Mouse (Mus musculus): ENCODE measurements around the gene Htra1. TPM values are rescaled to one million over a fixed set of nuclear protein-coding genes. Genes with fewer than 3 reads are reported as not detected.
A peak's percentile ranks its signal among the peaks of the same experiment; 100 is the strongest.

Gene Htra1
- total and polyA plus RNA-seq, 3 experiments = not detected

DNA sequence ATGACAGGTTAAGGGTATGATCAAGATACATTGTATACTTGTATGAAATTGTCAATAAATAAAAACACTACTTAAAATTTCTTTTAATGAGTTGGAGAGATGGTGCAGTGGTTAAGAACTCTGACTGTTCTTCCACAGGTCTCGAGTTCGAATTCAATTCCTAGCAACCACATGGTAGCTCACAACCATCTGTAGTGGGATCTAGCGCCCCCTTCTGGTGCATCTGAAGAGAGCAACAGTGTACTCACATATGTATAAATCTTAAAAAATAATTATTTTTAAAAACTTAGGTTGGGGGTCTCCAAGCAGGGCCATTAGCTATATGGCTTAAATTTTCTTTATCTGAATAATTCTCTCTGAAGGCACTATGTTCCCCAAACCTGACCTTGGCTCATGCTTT lies 5.5 kb upstream of the Htra1 start:
- Histone ChIP-seq H3K36me3 (ENCODE audit: control insufficient read depth in 1 of 2, insufficient read depth in 2 of 2, low read length in 2 of 2) (no peaks in the 10 kb centered on the region), H3K9ac (ENCODE audit: control insufficient read depth, low read depth, low read length, poor library complexity, severe bottlenecking) (no peak overlapping the region), H3K27ac (ENCODE audit: control insufficient read depth, low read depth, low read length) (no peak overlapping the region), H3K4me3 (ENCODE audit: control insufficient read depth in 1 of 2, insufficient read depth in 1 of 2, low read depth in 2 of 2, low read length in 2 of 2) (no peak overlapping the region), H3K79me2 (ENCODE audit: control insufficient read depth, insufficient read depth, low read length, poor library complexity) (no peaks in the 10 kb centered on the region), H3K4me1 (ENCODE audit: control insufficient read depth in 1 of 2, insufficient read depth in 2 of 2, low read length in 2 of 2) (no peaks in the 10 kb centered on the region), H3K27me3 (ENCODE audit: control insufficient read depth in 1 of 2, insufficient read depth in 2 of 2, low read length in 2 of 2) (no peaks in the 10 kb centered on the region), H3K9me3 (replicated peaks; ENCODE audit: insufficient read depth, low read length) (no peaks in the 10 kb centered on the region)
- DNase-seq (ENCODE audit: low read depth, low spot score) = no peak
- TF ChIP-seq POLR2AphosphoS5 (IDR thresholded peaks at IDR 0.05; ENCODE audit: borderline replicate concordance, low read depth, low read length) (no peak), KAT2A (conservative IDR thresholded peaks at IDR 0.05; ENCODE audit: low read depth, low read length) (no peak), ZMIZ1 (IDR thresholded peaks at IDR 0.05; ENCODE audit: low read depth, low read length) (no peak), CTCF (IDR thresholded peaks at IDR 0.05 in 2 of 3, conservative IDR thresholded peaks at IDR 0.05 in 1 of 3; ENCODE audit: control insufficient read depth in 1 of 3, insufficient read depth in 1 of 3, low read depth in 2 of 3, low read length in 3 of 3, poor library complexity in 1 of 3, severe bottlenecking in 1 of 3) (peak; percentile 35 to 47 (median 36); a peak in 5 of 6 replicates), RAD21 (IDR thresholded peaks at IDR 0.05; ENCODE audit: low read depth, low read length) (peak; percentile 31), NRF1 (IDR thresholded peaks at IDR 0.05; ENCODE audit: insufficient read depth, low read depth, low read length, poor library complexity, severe bottlenecking) (no peak), SMC3 (IDR thresholded peaks at IDR 0.05; ENCODE audit: low read depth, low read length) (peak; percentile 40), EP300 (IDR thresholded peaks at IDR 0.05; ENCODE audit: low read depth in 1 of 2, low read length in 2 of 2) (no peak), TCF12 (IDR thresholded peaks at IDR 0.05; ENCODE audit: low read depth, low read length) (no peak), NELFE (IDR thresholded peaks at IDR 0.05; ENCODE audit: low read depth, low read length) (no peak), MAZ (IDR thresholded peaks at IDR 0.05; ENCODE audit: low read depth, low read length) (no peak), MAX (IDR thresholded peaks at IDR 0.05; ENCODE audit: low read length) (no peak), E2F4 (IDR thresholded peaks at IDR 0.05; ENCODE audit: borderline replicate concordance, low read depth, low read length) (no peak), MYB (IDR thresholded peaks at IDR 0.05; ENCODE audit: low read depth, low read length) (no peak), TAL1 (IDR thresholded peaks at IDR 0.05; ENCODE audit: low read length) (no peak), RCOR1 (IDR thresholded peaks at IDR 0.05; ENCODE audit: low read depth, low read length) (no peak), GATA1 (IDR thresholded peaks at IDR 0.05; ENCODE audit: low read depth, low read length) (no peak), ZC3H11A (IDR thresholded peaks at IDR 0.05; ENCODE audit: low read depth, low read length) (0 out of 2 replicates have a peak, but pooled peaks have one; percentile 10), JUND (IDR thresholded peaks at IDR 0.05; ENCODE audit: low read depth, low read length) (no peak)

DNA sequence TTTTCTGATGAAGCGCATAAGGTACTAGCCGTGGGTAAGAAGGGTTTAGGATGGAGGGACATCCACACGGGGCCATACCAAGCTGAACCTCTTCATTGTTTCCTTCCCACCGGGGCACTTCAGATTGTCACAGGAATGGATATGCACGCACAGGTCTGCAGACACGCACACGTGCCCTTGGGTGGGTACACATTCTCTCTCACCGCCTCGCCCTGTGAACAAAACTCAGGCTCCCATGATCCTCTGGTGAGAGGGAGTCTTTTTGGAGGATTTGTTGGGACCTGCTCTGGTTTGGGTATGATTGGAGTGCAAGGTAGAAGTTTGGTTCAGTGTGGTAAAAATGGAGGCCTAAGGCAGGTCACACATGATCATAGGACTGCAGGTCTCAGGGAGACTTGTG lies 3.0 kb upstream of the Htra1 start:
- TF ChIP-seq E2F4 (IDR thresholded peaks at IDR 0.05; ENCODE audit: borderline replicate concordance, low read depth, low read length) (no peak), MAZ (IDR thresholded peaks at IDR 0.05; ENCODE audit: low read depth, low read length) (no peak), POLR2A (IDR thresholded peaks at IDR 0.05; ENCODE audit: control insufficient read depth in 1 of 2, insufficient read depth in 1 of 2, low read depth in 1 of 2, low read length in 2 of 2, poor library complexity in 1 of 2) (no peak), TCF12 (IDR thresholded peaks at IDR 0.05; ENCODE audit: low read depth, low read length) (no peak), MAX (IDR thresholded peaks at IDR 0.05; ENCODE audit: low read length) (no peak), TBP (IDR thresholded peaks at IDR 0.05; ENCODE audit: low read depth, low read length) (no peak), USF1 (IDR thresholded peaks at IDR 0.05; ENCODE audit: low read depth, low read length) (no peak), TAL1 (IDR thresholded peaks at IDR 0.05; ENCODE audit: low read length) (no peak), GATA1 (IDR thresholded peaks at IDR 0.05; ENCODE audit: low read depth, low read length) (no peak), BHLHE40 (IDR thresholded peaks at IDR 0.05; ENCODE audit: borderline replicate concordance, low read depth, low read length) (no peak), HCFC1 (IDR thresholded peaks at IDR 0.05; ENCODE audit: low read depth, low read length) (no peak), MEF2A (IDR thresholded peaks at IDR 0.05; ENCODE audit: extremely low read depth, insufficient replicate concordance, low read depth, low read length, poor library complexity, severe bottlenecking) (no peak), RCOR1 (IDR thresholded peaks at IDR 0.05; ENCODE audit: low read depth, low read length) (no peak), MYC (IDR thresholded peaks at IDR 0.05; ENCODE audit: low read depth, low read length) (no peak), NRF1 (IDR thresholded peaks at IDR 0.05; ENCODE audit: insufficient read depth, low read depth, low read length, poor library complexity, severe bottlenecking) (no peak)
- H3K27ac ChIP-seq (ENCODE audit: control insufficient read depth, low read depth, low read length) = no peak overlapping the region

More for the DNA sequence above, 3.0 kb upstream of the Htra1 start:
- Histone ChIP-seq H3K4me3 (ENCODE audit: control insufficient read depth in 1 of 2, insufficient read depth in 1 of 2, low read depth in 2 of 2, low read length in 2 of 2) (no peak overlapping the region), H3K27me3 (ENCODE audit: control insufficient read depth in 1 of 2, insufficient read depth in 2 of 2, low read length in 2 of 2) (no peaks in the 10 kb centered on the region), H3K9ac (ENCODE audit: control insufficient read depth, low read depth, low read length, poor library complexity, severe bottlenecking) (no peak overlapping the region), H3K79me2 (ENCODE audit: control insufficient read depth, insufficient read depth, low read length, poor library complexity) (no peaks in the 10 kb centered on the region), H3K9me3 (replicated peaks; ENCODE audit: insufficient read depth, low read length) (no peaks in the 10 kb centered on the region), H3K36me3 (ENCODE audit: control insufficient read depth in 1 of 2, insufficient read depth in 2 of 2, low read length in 2 of 2) (no peaks in the 10 kb centered on the region), H3K4me1 (ENCODE audit: control insufficient read depth in 1 of 2, insufficient read depth in 2 of 2, low read length in 2 of 2) (no peaks in the 10 kb centered on the region)
- DNase-seq (ENCODE audit: low read depth, low spot score) = no peak
